Mouse (Mus musculus): ENCODE results near the gene Wnt11. TPM values are rescaled to one million over a fixed set of nuclear protein-coding genes. Genes with fewer than 3 reads are reported as not detected.

Wnt11 gene
- total RNA-seq, 2 experiments from 2014 or later = 2.0 to 2.5 TPM

GRCm38 (mm10) chr7:98837901-98838300 is 3.0 kb downstream of the Wnt11 start:
- H3K4me3 ChIP-seq = peak overlapping the region; percentile 57
- peak; percentile 75 to 83 for DNase-seq (ENCODE audit: low spot score in 2 of 2)
- peak; percentile 93 for TF ChIP-seq CTCF (conservative IDR thresholded peaks at IDR 0.05)
- no peak overlapping the region for H3K27ac ChIP-seq

DNA sequence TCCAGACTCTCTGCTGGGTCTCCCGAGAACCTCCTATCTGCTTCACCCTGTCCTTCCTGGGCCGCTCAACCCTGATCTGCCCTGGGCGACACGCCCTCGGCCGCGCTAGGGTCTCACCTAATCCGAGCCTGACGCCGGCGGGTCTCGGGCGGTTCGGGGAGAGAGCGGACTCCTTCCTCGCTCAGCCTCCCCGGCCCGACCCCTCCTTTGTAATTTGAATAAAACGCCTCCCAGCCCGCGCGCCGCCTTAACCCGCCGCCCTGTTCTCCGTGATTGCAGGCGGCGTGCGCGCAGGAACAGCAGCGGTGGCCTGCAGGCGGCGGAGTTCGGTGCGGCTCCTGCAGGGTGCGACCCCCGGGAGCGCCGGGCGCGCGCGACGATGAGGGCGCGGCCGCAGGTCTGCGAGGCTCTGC is 3.8 kb downstream of the Wnt11 start:
- peak; percentile 73 for TF ChIP-seq CTCF (conservative IDR thresholded peaks at IDR 0.05)
- Histone ChIP-seq H3K27ac (0 out of 2 replicates have a peak overlapping the region, but pooled peaks have one; percentile 18), H3K4me3 (peak overlapping the region; percentile 57)
- no peak for DNase-seq (ENCODE audit: low spot score in 2 of 2)

DNA sequence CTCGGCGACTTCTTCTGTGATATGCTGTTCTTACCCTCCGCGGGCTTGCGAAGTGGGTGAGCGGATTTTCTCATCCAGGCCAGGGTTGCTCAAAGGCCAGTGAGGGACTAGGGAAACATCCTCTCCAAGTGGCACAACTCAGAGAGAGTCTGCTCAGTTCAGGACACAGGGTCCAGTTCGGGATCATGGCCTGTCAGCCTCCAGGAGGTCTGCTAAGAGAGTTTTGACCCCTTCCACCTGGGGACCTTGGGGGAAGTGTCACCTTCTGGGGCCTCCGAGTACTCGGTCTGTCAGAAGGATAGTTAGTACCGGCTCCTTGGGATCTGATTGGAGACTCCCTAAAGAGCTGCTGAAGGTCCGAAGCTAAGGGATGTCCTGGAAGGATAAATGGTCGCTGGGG is 4.4 kb downstream of the Wnt11 start:
- DNase-seq (ENCODE audit: low spot score in 2 of 2) = no peak
- Histone ChIP-seq H3K4me3 (peak overlapping the region; percentile 57), H3K27ac (no peak overlapping the region)
- TF ChIP-seq CTCF (conservative IDR thresholded peaks at IDR 0.05) = no peak

GRCm38 (mm10) chr7:98840771-98841170 is 5.9 kb downstream of the Wnt11 start:
- Histone ChIP-seq H3K27ac (no peak overlapping the region), H3K4me3 (no peak overlapping the region)
- no peak for DNase-seq (ENCODE audit: low spot score in 2 of 2)
- no peak for TF ChIP-seq CTCF (conservative IDR thresholded peaks at IDR 0.05)

GRCm38 (mm10) chr7:98841802-98842201 is 6.9 kb downstream of the Wnt11 start:
- Histone ChIP-seq H3K27ac (no peak overlapping the region), H3K4me3 (no peak overlapping the region)
- DNase-seq (ENCODE audit: low spot score in 2 of 2) = no peak
- TF ChIP-seq CTCF (conservative IDR thresholded peaks at IDR 0.05) = peak; percentile 47

- DNase-seq (ENCODE audit: low spot score in 2 of 2) = no peak
- H3K4me3 ChIP-seq = no peak overlapping the region
- no peak for TF ChIP-seq CTCF (conservative IDR thresholded peaks at IDR 0.05)
- H3K27ac ChIP-seq = no peak overlapping the region
Observed at GRCm38 (mm10) chr7:98842997-98843396, 8.1 kb downstream of the Wnt11 start.

DNA sequence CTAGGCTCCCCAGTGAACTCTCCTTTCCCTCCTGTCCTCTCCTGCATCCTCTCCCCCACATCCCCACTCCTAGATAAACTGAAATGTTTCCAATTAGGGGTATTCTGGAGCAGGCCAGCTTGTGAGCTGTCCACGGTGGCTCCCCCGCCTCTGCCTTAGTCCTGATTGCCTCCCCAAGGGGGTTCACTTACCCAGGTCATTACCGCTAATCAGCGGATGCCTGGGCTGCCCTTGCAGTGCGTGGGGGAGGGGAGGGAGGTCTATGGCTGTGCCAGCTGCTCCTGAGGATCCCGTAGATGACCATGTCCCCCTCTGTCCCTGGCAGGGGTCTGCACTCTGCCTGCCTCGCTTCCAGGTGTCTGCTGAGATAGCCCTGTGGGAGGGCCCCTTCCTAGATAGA is 8.7 kb downstream of the Wnt11 start:
- Histone ChIP-seq H3K27ac (no peak overlapping the region), H3K4me3 (no peak overlapping the region)
- DNase-seq (ENCODE audit: low spot score in 2 of 2) = no peak
- TF ChIP-seq CTCF (conservative IDR thresholded peaks at IDR 0.05) = no peak

GRCm38 (mm10) chr7:98848899-98849640 is 14.2 kb downstream of the Wnt11 start:
- Histone ChIP-seq H3K4me3 (no peak overlapping the region), H3K27ac (no peak overlapping the region)
- DNase-seq (ENCODE audit: low spot score in 2 of 2) = no peak
- TF ChIP-seq CTCF (conservative IDR thresholded peaks at IDR 0.05) = no peak

GRCm38 (mm10) chr7:98850388-98850787 is 15.5 kb downstream of the Wnt11 start:
- H3K27ac ChIP-seq = no peak overlapping the region
- no peak for DNase-seq (ENCODE audit: low spot score in 2 of 2)
- TF ChIP-seq CTCF (conservative IDR thresholded peaks at IDR 0.05) = no peak
- no peak overlapping the region for H3K4me3 ChIP-seq

GRCm38 (mm10) chr7:98851220-98851619 is 16.3 kb downstream of the Wnt11 start:
- DNase-seq (ENCODE audit: low spot score in 2 of 2) = no peak
- Histone ChIP-seq H3K27ac (no peak overlapping the region), H3K4me3 (no peak overlapping the region)
- no peak for TF ChIP-seq CTCF (conservative IDR thresholded peaks at IDR 0.05)

GRCm38 (mm10) chr7:98852950-98853650 is 18.2 kb downstream of the Wnt11 start:
- no peak overlapping the region for H3K4me3 ChIP-seq
- DNase-seq (ENCODE audit: low spot score in 2 of 2) = no peak
- no peak for TF ChIP-seq CTCF (conservative IDR thresholded peaks at IDR 0.05)
- no peak overlapping the region for H3K27ac ChIP-seq

DNA sequence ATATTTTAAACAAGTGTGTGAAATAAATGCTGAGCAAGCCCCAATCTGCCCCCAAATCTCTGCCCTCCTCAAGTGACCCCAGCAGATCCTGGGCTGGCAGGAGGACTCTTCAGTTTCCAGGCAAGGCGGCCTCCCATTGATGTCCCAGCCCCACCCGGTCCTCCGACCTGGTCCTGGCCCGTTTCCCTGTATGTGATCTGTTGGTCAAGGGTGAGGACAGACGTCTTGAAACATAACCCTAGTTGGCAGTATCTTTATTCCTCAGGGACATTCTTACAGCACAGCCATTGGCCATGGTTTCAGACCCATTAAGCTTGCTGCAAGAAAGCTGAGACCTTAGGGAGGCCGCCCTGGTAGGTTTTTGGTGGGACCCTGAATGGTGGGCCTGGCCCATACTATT is 18.9 kb downstream of the Wnt11 start:
- no peak for DNase-seq (ENCODE audit: low spot score in 2 of 2)
- Histone ChIP-seq H3K4me3 (no peak overlapping the region), H3K27ac (no peak overlapping the region)
- no peak for TF ChIP-seq CTCF (conservative IDR thresholded peaks at IDR 0.05)

DNA sequence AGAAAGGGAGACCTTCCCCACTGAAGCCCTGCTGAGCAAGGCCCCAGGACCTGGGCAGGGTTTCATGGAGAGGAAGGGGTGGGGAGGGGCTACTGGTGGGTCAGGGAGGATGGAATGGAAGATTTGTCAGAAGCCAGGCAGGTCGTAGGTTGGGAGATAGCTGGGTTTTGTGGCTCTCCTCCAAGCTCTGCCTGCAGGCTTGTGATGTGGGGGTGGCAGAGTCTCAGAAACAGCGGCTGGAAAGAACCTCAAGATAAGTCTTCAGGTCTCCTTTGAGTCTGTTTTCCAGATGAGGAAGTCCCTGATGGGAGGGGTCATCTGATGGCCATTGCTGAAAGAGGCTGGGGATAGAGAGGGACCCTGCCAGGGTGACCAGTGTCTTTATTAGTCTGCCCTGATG is 20.5 kb downstream of the Wnt11 start:
- Histone ChIP-seq H3K27ac (no peak overlapping the region), H3K4me3 (no peak overlapping the region)
- no peak for DNase-seq (ENCODE audit: low spot score in 2 of 2)
- TF ChIP-seq CTCF (conservative IDR thresholded peaks at IDR 0.05) = no peak

DNA sequence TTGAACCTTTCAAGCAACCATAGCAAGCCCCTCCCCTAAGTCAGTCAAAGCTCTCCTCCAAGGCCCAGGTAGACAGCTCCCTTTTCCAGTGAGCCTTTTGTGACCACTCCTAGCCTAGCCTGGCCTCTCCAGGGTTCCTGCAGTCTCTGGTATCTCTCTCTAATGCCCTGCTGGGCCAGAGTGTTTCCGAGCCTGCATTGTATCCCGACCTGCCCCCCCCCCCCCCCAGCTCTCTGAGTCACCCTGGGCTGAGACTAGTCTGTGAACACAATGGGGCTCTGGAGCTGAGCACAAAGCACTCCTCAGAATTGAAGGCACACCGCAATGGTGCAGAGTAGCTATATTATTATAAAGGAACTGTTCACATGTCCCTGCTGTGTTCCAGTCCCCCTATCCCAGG is 21.2 kb downstream of the Wnt11 start:
- Histone ChIP-seq H3K4me3 (no peak overlapping the region), H3K27ac (no peak overlapping the region)
- no peak for TF ChIP-seq CTCF (conservative IDR thresholded peaks at IDR 0.05)
- no peak for DNase-seq (ENCODE audit: low spot score in 2 of 2)
